Mouse (Mus musculus) right cerebral cortex, adult 2 months (tissue): ENCODE data around the gene Ubtd1.

Experiments used
- DNase-seq, 2 experiments: peaks; one replicate each; pipeline ENCODE4 v3.0.0; 2021 to 2022; ENCODE audit warnings: low spot score in 2 of 2

Gene Ubtd1

DNA sequence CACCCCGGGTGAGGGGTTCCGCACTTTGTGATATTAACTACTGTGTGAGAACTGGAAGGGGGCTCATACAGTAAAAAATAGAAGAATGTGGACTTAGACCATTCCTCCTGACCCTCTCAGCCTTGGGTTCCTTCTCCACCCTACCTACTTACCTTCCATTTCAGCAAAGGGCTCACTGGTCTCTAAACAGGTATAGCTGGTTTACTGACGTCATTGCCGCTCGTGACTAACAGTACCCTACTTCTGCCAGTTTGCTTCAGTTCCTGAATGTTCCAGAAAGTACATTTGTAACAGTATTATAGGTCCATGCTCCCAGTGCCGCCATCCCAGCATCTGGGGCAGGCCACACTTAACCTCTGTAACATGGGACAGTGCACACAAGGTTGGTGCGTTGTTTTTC is 12.5 kb downstream of the Ubtd1 start:
- no peak for DNase-seq

DNA sequence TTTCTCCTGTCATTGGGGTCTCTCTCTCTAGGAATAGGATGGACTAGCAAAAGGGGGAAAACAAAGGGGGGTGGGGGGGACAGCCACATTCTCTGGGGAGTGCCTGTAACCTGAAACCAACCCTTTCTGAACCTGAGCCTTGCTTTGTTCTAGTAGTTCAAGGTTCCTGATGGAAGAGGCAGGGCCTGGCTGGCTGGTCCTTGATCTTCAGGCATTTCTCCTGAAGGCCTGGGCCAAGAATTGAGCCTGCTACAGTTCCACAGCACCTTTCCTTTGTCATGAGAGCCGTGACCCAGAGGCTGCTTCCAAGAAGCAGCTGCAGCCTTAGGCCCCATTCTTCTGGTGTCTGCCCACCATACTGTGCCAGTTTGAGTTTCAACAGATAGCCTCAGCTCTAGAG is 13.9 kb downstream of the Ubtd1 start:
- DNase-seq: no peak

GRCm38 (mm10) chr19:41997090-41997489 is 15.5 kb downstream of the Ubtd1 start:
- DNase-seq: no peak

GRCm38 (mm10) chr19:41998770-41999548 is 17.4 kb downstream of the Ubtd1 start:
- no peak for DNase-seq

DNA sequence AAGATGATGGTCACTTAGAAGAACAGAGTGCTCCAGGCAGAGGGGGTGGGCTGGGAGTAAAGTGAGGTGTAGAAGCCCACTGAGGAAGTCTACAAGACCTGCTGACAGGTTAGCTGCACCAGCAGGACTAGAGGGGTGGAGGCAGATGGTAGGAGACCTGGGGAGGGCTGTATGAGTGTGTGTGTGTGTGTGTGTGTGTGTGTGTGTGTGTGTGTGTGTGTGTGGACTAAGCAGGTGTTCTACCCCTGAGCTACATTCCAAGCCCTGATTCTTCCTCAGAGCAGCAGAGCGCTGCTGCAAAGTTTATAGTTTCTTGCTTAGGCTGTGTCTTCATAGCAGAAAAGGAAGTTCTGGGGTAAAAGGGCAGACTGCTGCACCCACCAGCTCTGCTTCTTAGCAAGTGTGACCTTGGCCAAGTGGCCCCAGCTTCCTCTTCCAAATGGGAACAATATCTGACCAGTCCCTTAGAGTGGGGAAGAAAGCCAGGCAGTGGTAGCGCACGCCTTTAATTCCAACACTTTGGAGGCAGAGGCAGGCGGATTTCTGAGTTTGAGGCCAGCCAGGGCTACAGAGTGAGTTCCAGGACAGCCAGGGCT is 18.2 kb downstream of the Ubtd1 start:
- no peak for DNase-seq

DNA sequence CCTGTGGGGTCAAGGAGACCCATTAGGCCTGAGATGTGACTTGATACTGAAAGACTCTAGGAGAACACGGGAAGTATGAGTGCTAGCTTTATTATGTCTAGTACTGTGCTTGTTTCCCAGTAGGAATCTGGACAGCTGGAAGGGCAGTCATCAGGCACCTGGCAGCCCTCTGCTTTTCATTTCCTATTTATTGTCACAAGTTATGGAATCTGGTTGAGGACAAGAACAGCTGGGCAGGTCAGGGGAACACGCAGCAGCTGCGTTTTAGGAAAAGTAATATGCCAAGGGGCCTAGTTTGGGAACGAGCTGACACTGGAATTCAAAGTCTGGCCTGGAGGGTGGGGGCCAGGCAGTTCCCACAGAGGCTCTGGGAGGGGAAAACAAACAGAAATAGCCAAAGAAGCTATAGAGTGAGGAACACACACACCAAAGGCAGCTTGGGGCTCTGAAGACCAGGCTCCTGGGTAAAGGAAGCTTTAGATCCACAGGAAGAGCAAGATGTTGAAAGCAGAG is 18.9 kb downstream of the Ubtd1 start:
- no peak for DNase-seq

GRCm38 (mm10) chr19:42001253-42001980 is 19.9 kb downstream of the Ubtd1 start:
- DNase-seq: no peak

DNA sequence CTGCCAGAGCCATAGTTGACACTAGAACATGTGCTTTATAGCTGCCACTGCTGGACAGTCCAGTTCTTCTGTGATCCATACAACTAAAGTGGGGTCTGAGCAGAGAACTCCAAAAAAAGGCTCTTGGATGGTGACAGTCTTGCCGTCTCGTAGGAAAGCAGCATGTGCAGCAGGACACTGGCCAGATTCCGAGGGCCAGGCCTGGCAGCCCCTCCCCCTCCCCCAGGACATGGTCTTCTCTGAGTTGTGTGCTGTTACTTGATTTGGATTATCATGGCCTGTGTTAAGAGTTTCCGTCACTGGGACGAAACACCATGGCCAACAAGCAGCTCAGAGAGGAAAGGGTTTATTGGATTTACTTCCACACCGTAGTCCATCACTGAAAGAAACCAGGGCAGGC is 22.7 kb downstream of the Ubtd1 start:
- no peak for DNase-seq

DNA sequence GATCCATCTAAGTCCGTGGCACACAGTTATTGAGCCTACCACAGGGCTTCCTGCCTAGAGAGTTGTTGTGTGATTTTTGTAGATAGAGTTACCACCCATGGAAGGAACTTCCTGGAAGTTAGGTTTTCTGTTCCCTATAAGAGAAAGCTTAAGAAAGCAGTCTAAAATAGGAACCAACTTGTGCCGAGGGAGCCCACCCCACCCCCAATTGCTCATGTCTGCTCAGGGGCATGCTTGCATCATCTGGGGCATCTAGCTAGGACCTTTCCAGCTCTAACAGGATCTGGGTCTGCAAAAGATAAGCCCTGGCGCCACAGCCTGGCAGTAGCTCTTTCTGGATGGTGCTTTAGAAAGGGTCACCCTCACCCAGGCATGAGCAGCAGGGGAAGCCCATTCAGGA is 24.1 kb downstream of the Ubtd1 start:
- DNase-seq: no peak

GRCm38 (mm10) chr19:42006568-42006967 is 25.0 kb downstream of the Ubtd1 start:
- no peak for DNase-seq

- DNase-seq: no peak
These were observed 27.0 kb downstream of the Ubtd1 start for GRCm38 (mm10) chr19:42008586-42008985.

DNA sequence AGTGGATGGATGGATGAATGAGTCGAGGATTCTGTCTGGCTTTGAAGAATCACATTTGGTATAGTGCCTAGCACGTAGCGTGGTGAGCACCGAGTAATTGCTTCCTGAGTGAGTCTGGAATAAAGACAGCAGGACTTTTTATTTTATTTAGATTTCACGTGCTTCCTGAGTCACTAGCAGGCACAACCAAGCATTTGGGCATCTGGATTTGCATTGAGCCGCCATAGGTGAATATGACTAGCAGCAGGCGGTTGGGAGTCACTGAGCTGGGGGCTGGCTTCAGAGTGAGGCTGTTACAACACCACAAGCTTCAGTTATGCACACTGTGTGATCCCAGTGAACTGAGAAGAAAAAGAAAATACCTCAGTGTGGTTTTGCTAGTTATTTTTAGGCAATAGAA is 27.5 kb downstream of the Ubtd1 start:
- DNase-seq: no peak

- DNase-seq: no peak
These were observed 28.9 kb downstream of the Ubtd1 start for GRCm38 (mm10) chr19:42010436-42010835.

DNA sequence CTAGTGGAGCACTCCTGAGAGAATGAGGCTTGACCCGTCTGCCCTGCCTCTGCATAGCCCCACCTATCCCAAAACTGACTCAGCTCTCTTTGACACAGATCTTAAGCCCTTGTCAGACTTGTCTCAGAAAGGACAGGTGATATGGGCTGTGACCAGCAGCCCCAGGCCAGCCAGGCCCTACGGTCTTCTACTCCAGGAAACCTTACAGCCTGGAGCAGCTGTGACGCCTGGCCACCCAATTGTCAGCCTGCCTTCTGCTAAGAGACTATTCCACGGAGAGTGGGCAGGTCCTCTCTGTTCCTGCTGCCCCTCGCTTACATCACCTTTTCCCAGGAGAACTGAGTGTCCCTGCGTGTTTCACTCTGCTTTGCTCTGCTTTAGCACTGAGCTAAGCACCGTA is 29.6 kb downstream of the Ubtd1 start:
- DNase-seq: no peak

GRCm38 (mm10) chr19:42014231-42014825 is 32.8 kb downstream of the Ubtd1 start:
- no peak for DNase-seq

GRCm38 (mm10) chr19:42015001-42015400 is 33.4 kb downstream of the Ubtd1 start:
- no peak for DNase-seq

DNA sequence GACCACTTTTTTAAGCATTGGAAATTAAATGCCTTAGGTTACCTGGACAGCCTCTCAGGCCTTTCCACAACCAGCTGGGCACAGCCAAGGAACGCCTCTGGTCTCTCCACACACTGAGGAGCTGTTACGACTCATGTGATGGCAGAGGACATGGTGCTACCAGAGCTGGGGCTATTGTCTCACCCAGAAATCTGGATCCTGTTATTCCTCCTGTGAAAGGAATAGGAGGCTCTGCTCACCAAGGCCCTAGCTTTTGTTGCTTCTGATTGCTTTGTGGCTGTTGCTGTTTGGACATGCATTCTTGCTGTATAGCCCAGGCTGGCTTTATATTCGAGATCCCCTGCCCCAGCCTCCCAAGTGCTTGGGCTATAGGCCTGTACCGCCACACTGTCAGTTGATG is 34.7 kb downstream of the Ubtd1 start:
- DNase-seq: no peak

GRCm38 (mm10) chr19:42016840-42017239 is 35.3 kb downstream of the Ubtd1 start:
- peak; percentile 61 to 63 for DNase-seq

- DNase-seq: peak; percentile 55 to 60
These were observed 36.1 kb downstream of the Ubtd1 start for GRCm38 (mm10) chr19:42017399-42018247.

DNA sequence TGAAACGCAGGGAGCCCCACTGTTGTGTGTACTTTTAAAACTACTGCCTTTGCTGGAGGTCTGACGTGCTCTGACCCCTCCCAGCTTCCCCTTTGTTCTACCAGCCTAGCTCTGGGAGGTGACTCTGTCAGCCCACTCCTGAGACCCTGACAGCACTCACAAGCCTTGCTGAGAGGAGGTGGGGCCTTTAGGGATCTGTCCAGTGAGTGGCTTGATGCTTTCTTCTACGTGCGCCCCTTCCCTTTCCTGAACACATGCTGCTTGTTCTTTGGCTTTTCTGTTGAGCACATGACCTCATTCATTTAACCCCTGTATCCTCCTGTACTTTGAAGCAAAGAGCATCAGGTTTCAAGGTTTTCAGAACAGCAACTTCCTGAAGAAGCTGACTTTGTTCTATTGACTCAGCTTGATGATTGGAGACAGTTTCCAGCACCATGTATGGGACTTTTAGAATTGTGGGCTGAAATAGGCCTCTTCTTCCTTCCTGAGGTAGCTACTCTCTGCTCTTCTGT is 37.5 kb downstream of the Ubtd1 start:
- no peak for DNase-seq
